Mouse (Mus musculus) CH12.LX (cell line): ENCODE measurements around the gene Amh.

ENCODE experiments used
- EP300 ChIP-seq: IDR thresholded peaks from 2 replicates; pipeline ENCODE4 v1.6.1; 2011; ENCODE audit warnings: low read length, improper control_type of control experiment
- HCFC1 ChIP-seq: IDR thresholded peaks from 2 replicates; pipeline ENCODE4 v1.6.1; 2012; ENCODE audit warnings: low read depth, mild to moderate bottlenecking, inconsistent platforms, low read length, improper control_type of control experiment
- MYC ChIP-seq: IDR thresholded peaks from 2 replicates; pipeline ENCODE4 v1.6.1; 2011; ENCODE audit warnings: low read depth, mild to moderate bottlenecking, improper control_type of control experiment, low read length
- NRF1 ChIP-seq: IDR thresholded peaks from 2 replicates; pipeline ENCODE4 v1.6.1; 2014; ENCODE audit warnings: low read depth, mild to moderate bottlenecking, inconsistent platforms, low read length, improper control_type of control experiment, moderate library complexity
- POLR2A ChIP-seq: IDR thresholded peaks from 2 replicates; pipeline ENCODE4 v1.6.1; 2011; ENCODE audit warnings: low read depth, mild to moderate bottlenecking, improper control_type of control experiment, low read length
- POLR2AphosphoS2 ChIP-seq: IDR thresholded peaks from 2 replicates; pipeline ENCODE4 v1.6.1; 2011; ENCODE audit warnings: low read depth, low read length, improper control_type of control experiment
- RCOR1 ChIP-seq: conservative IDR thresholded peaks from 2 replicates; pipeline ENCODE4 v1.6.1; 2012; ENCODE audit warnings: low read depth, mild to moderate bottlenecking, inconsistent platforms, low read length, improper control_type of control experiment
- TCF12 ChIP-seq: IDR thresholded peaks from 2 replicates; pipeline ENCODE4 v1.6.1; 2014; ENCODE audit warnings: low read depth, mild to moderate bottlenecking, inconsistent platforms, low read length, improper control_type of control experiment
- UBTF ChIP-seq: IDR thresholded peaks from 2 replicates; pipeline ENCODE4 v1.6.1; 2012; ENCODE audit warnings: low read depth, mild to moderate bottlenecking, inconsistent platforms, low read length, improper control_type of control experiment, moderate library complexity
- USF1 ChIP-seq: IDR thresholded peaks from 2 replicates; pipeline ENCODE4 v1.6.1; 2014; ENCODE audit warnings: low read depth, mild to moderate bottlenecking, inconsistent platforms, low read length, improper control_type of control experiment

- TF ChIP-seq UBTF (no peak), EP300 (no peak), RCOR1 (no peak), MYC (no peak), USF1 (no peak), TCF12 (no peak), NRF1 (no peak), POLR2A (no peak), HCFC1 (no peak), POLR2AphosphoS2 (no peak)
Measured at GRCm38 (mm10) chr10:80848571-80848970, 43.5 kb downstream of the Amh start.
